Mouse (Mus musculus): ENCODE results near the gene Pdcl3.
A peak's percentile ranks its signal among the peaks of the same experiment; 100 is the strongest.
"Not testable (repeated sequence)": the region's sequence is repeated elsewhere in the genome, so short reads cannot be mapped to it uniquely, and the experiment has no call there.

Pdcl3 gene

DNA sequence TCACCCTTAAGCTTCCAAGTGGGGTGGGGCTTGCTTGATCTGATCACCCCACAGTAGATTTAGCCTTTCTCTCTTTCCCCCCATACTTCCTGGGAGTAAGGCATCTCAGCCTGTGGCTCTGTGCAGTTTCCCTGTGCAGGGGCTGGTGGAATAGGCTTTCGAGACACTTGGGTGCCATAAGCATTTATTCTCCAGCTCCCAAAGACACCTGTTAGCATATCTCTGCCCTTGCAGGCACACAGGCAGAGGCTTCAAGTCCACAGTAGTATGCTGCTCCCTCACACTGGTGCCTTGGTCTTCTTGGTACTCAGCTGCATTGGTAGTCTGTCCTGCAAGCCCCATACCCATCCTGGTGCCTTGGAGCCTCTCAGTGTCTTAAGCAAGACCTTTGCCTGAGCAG is 40.4 kb downstream of the Pdcl3 start:
- no peak for DNase-seq

DNA sequence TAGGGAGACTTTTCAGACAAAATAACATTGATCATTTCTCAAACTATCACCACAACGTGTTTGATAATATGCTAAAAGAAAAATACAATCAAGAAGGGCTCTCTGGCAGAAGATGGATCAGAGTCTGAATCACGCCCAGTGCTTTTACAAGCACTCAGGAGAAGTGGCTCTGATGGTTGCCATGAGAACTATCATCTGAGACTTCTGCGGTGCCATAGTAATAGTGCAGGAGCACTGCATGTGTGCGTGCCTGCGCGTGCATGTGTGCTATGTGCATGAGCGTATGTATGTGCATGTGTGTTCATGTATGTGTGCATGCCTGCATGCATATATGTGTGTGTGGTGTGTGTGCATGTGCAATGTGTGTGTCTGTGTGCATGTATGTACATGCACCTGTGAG is 43.8 kb downstream of the Pdcl3 start:
- no peak for DNase-seq

DNA sequence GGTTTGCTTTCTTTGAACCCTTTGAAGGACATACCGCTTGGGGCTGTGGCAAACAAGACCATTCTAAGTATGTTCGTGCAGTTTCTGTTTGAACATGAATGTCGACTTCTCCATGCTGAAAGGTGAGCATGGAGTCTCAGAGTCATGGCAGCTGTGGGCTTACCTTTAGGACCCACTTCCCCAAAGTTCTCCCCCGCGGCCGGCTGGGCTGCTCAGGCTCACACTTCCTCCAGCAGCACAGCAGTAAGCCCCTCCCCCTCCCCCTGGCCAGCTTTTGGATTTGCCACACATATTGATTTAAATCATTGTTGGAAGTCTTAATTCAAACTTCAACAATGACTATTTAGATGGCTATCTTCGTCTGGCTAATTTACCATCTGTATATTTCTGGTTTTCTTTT is 44.7 kb downstream of the Pdcl3 start:
- DNase-seq: peak; percentile 42

DNA sequence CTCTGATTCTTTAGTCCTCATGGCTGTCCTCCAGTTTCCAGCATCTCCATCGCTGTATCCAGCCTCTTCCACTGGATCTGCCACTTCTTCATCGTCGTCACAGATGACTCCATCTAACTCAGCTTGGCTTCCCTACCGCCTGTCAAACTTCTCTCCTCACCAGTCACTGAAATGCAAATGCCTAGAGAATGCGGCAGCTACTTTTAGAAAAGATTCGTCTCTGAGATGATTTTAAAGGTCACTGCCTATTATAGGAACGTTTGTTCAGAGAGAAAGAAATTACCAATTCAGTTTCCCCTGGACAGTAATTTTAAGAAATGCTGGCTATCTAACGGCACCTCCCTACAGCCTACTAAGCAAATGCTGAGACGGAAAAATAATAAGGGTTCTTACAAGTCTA is 50.4 kb downstream of the Pdcl3 start:
- no peak for DNase-seq

DNA sequence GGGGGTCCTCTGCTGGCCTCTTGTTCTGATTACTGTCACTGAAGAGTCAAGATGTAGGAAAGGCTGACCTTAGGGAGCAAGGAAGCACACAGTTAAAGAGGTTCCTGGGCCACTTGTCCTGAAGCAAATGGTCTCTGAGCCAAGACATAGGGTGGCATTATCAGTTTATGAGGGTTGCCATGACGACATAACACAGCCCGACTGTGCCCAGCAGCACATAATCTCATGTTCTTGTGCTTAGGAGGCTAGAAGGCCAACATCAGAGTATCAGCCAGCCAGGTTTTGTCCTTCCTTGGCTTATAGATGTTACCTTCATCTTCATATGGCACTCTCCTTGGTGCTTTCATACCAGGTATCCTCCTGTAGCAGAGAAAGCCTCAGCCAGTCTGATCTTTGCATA is 56.8 kb downstream of the Pdcl3 start:
- DNase-seq: no peak

DNA sequence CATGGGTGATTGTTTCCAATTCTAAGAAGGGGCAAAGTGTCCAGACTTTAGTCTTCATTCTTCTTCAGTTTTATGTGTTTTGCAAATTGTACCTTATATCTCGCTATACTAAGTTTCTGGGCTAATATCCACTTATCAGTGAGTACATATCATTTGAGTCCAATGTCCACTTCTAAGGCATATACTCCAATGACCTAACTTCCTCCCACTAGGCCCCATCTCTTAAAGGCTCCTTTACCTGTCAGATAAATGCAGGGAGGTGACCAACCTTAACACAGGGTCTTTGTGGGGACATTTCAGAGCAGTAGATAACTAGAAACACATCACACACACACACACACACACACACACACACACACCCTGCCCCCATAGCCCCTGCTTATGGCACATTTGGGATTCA is 59.0 kb downstream of the Pdcl3 start:
- not testable (repeated sequence) for DNase-seq

DNA sequence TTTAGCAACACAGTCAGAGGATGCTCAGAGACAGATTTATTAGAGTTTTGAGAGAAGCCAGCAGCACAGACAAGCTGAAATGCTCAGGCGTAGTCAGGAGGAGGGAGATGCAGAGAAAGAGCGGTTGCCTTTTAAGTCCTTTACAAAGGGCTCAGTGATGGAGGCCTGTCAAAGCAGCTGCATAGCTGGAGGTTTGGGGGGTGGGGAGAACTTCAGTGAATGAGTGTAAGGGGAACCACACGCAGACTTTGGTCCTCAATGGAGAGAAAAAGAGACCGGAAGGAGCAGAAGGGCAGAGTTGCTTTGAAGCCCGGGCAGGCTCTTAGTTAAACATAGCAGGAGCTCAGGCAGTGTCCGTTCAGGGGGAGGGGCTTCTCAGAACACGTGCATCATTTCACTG is 61.3 kb downstream of the Pdcl3 start:
- peak; percentile 46 for DNase-seq

All from embryo, embryonic 11 days (tissue).